Mouse (Mus musculus): Measurements from ENCODE around the gene Adamtsl5.

Adamtsl5 gene

GRCm38 (mm10) chr10:80295618-80296425 is 52.4 kb downstream of the Adamtsl5 start, which contains the start of gene Apc2:
Gene Apc2, plus strand, starts transcription at chr10:80295977.
- in situ Hi-C loops (cut with MboI, MseI) = no loop called here

- in situ Hi-C loops (cut with MboI, MseI) = no loop called here
Measured at GRCm38 (mm10) chr10:80294788-80295303, 53.4 kb downstream of the Adamtsl5 start.

- in situ Hi-C loops (cut with MboI, MseI) = no loop called here
Measured at GRCm38 (mm10) chr10:80294311-80294710, 53.9 kb downstream of the Adamtsl5 start.

- in situ Hi-C loops (cut with MboI, MseI) = no loop called here
Measured at GRCm38 (mm10) chr10:80293325-80293724, 54.9 kb downstream of the Adamtsl5 start.

GRCm38 (mm10) chr10:80292251-80293146 is 55.7 kb downstream of the Adamtsl5 start, which contains the start of gene Rps15:
Gene Rps15, plus strand, starts transcription at chr10:80292453.
- in situ Hi-C loops (cut with MboI, MseI) = no loop called here
